Mouse (Mus musculus): ENCODE results near the gene Htr2c. TPM values are rescaled to one million over a fixed set of nuclear protein-coding genes. Genes with fewer than 3 reads are reported as not detected.

Htr2c gene
- polyA plus RNA-seq (2012; rRNA removed), result not detected in 2 replicates

DNA sequence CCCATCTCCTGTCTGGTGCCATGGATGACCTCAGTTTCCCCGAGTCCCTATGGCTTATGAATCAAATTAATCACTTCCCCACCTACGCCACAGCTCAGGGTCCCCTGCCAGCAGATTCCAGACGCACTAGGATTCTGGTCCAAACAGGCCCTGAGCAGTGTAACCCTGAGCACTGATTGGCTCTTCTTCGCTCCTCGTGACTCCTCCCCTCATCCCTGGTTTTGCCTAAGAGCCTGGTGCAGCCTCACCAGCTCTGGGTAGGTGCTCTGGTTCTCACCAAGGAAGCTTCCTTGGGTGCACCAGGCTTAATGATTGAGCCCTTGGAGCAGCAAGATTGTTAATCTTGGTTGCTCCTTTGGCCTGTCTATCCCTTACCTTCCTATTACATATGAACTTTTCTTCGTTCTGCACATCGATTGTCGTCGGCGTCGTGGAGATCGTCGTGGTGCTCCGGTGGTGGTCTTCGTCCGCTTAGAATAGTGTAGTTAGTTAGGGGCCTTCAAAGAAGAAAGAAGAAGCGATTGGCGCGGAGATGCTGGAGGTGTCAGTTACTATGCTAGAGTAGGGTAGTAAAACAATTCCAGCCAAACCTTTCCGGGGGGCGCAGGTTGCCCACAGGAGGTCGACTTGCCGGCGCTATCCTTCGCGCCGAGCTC, at the start of gene Htr2c:
Gene Htr2c (plus strand): TSS at position 256 of the 656 bp plus-strand sequence.
- TF ChIP-seq CTCF (IDR thresholded peaks at IDR 0.05; ENCODE audit: extremely low read depth, insufficient read length, insufficient replicate concordance, low read depth, low read length) (no peak), POLR2A (IDR thresholded peaks at IDR 0.05; ENCODE audit: low read depth, low read length) (no peak)
- H3K4me3 ChIP-seq (ENCODE audit: low read depth, low read length), result no peak within 1 kb of the TSS
- H3K4me1 ChIP-seq (ENCODE audit: control insufficient read depth, insufficient read depth, insufficient read length, low read length), result no peaks in the 10 kb centered on the region
- H3K27me3 ChIP-seq (ENCODE audit: control insufficient read depth, insufficient read depth, low read length), result no peaks in the 10 kb centered on the region
- 25% methylated on average over 27 of the region's 27 CpGs for WGBS
- H3K27ac ChIP-seq (ENCODE audit: insufficient read depth, low read depth, low read length), result no peak within 1 kb of the TSS
- H3K36me3 ChIP-seq (ENCODE audit: control insufficient read depth, insufficient read depth, low read length), result no peaks in the 10 kb centered on the region

DNA sequence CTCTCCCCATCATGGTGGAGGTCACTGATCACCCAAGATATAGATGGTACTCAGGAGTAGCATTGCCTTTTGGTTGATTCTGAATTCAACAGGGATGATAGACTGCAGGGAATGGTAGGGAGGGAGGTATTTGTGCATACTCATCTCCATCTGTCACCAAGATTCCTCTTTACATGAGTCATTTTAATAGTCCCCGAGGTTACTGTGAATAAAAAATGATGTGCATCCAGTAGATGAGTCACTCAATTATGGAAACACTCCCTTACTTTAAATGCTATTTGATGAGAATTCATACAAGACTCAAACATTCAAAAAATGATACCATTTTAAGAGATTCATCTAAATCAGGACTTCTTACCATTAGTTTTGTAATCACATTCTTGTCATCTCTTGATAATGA, 34.1 kb upstream of the Htr2c start:
- H3K4me1 ChIP-seq (ENCODE audit: control insufficient read depth, insufficient read depth, insufficient read length, low read length), result no peaks in the 10 kb centered on the region
- H3K36me3 ChIP-seq (ENCODE audit: control insufficient read depth, insufficient read depth, low read length), result no peaks in the 10 kb centered on the region
- 33% methylated on average over 1 of the region's 1 CpGs for WGBS
- H3K27ac ChIP-seq (ENCODE audit: insufficient read depth, low read depth, low read length), result no peak overlapping the region
- H3K4me3 ChIP-seq (ENCODE audit: low read depth, low read length), result no peak overlapping the region
- H3K27me3 ChIP-seq (ENCODE audit: control insufficient read depth, insufficient read depth, low read length), result no peaks in the 10 kb centered on the region
- TF ChIP-seq CTCF (IDR thresholded peaks at IDR 0.05; ENCODE audit: extremely low read depth, insufficient read length, insufficient replicate concordance, low read depth, low read length) (no peak), POLR2A (IDR thresholded peaks at IDR 0.05; ENCODE audit: low read depth, low read length) (no peak)

DNA sequence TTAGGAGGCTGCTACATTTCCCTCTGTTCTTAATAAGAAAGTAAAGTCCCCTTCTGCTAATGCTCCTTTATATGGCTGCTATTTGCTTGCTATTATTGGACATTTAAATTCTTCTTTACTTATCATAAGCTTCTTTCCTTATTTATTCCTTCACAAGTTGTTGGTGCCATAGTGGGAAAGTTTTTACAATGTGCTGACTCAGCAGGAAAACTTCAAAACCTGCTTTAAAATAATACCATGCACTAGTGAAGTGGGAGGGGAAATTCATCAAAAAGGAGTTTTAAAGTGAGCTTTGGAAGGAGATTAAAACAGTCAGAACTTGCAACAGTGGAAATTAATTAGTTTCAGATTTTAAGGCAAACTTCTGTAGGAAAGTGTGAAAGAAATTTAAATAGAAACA, 26.0 kb upstream of the Htr2c start:
- Histone ChIP-seq H3K27ac (ENCODE audit: insufficient read depth, low read depth, low read length) (no peak overlapping the region), H3K4me1 (ENCODE audit: control insufficient read depth, insufficient read depth, insufficient read length, low read length) (no peaks in the 10 kb centered on the region), H3K36me3 (ENCODE audit: control insufficient read depth, insufficient read depth, low read length) (no peaks in the 10 kb centered on the region), H3K27me3 (ENCODE audit: control insufficient read depth, insufficient read depth, low read length) (no peaks in the 10 kb centered on the region), H3K4me3 (ENCODE audit: low read depth, low read length) (no peak overlapping the region)
- TF ChIP-seq POLR2A (IDR thresholded peaks at IDR 0.05; ENCODE audit: low read depth, low read length) (no peak), CTCF (IDR thresholded peaks at IDR 0.05; ENCODE audit: extremely low read depth, insufficient read length, insufficient replicate concordance, low read depth, low read length) (no peak)

DNA sequence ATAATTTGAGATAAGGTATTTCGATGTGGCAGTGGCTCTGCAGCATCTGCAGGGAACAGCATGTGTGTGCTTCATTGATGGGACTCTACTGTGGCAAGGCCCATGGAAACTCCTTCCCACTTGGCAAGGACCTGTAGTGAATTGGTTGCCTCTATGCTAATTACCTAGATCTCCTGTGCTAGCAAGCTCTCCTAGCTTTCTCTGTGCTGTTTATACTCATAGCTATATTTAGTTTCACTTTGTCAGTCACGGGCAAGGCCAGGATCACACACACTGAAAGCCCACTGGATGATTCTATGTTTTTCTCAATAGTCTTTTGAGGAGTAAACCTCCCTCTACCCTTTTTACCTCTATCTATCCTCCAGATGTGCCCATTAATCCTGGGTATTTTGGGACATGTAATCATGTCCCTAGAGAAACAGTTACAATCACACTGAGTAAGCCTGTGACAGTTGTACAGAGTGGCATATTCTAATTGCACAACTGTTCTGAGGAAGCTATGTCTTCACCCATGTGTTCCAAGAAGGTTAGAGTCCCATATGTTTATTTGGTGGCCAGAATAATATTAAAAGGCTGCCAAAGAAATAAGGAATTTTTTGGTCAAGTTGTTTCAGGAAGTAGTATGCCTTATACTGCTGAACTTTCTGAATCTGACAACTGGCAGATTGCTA, 16.0 kb upstream of the Htr2c start:
- 62% methylated on average over 2 of the region's 2 CpGs for WGBS

DNA sequence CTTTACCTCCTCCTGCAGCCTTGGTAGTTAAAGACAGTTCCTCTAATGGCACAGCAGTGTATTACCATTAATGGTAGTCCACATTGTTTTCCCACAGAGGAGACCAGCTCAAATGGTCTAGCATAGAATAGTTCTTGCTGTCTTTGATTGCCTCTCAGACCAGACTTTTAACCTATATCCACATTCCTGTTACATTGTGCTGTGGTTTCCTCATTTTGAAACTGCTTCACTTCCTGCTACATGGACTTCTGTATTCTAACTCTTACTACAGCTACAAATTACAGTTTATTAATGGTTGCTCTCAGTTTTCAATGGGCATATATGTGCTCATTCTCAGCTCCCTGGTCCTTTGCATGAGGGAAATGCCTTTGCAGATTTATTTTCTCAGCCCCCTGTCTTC, 15.3 kb upstream of the Htr2c start:
- no peaks in the 10 kb centered on the region for H3K27me3 ChIP-seq (ENCODE audit: control insufficient read depth, insufficient read depth, low read length)
- no peak for TF ChIP-seq CTCF (IDR thresholded peaks at IDR 0.05; ENCODE audit: extremely low read depth, insufficient read length, insufficient replicate concordance, low read depth, low read length)
- TF ChIP-seq POLR2A (IDR thresholded peaks at IDR 0.05; ENCODE audit: low read depth, low read length), result no peak

More for the DNA sequence above, 16.0 kb upstream of the Htr2c start:
- H3K4me1 ChIP-seq (ENCODE audit: control insufficient read depth, insufficient read depth, insufficient read length, low read length), result no peaks in the 10 kb centered on the region
- no peak for TF ChIP-seq CTCF (IDR thresholded peaks at IDR 0.05; ENCODE audit: extremely low read depth, insufficient read length, insufficient replicate concordance, low read depth, low read length)
- H3K27me3 ChIP-seq (ENCODE audit: control insufficient read depth, insufficient read depth, low read length), result no peaks in the 10 kb centered on the region
- no peak overlapping the region for H3K4me3 ChIP-seq (ENCODE audit: low read depth, low read length)
- no peak overlapping the region for H3K27ac ChIP-seq (ENCODE audit: insufficient read depth, low read depth, low read length)
- no peaks in the 10 kb centered on the region for H3K36me3 ChIP-seq (ENCODE audit: control insufficient read depth, insufficient read depth, low read length)

DNA sequence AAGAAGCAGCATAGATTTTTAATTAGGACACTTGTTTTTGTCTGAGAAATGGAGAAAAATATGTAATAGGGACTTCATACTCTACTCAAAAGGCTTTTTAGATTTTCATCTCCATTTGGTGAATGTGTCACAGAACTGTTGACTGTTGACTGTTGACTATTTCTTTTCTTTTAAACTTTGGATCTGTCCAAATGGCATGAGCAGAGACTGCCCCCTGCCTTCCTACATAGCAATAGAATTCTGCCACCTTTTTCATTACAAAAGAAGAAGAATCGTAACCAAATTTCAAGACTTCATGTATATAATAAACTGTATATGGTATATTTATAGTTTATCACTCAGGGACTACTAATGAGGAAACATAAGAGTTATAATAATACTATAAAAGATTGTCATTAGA, 3.7 kb upstream of the Htr2c start:
- Histone ChIP-seq H3K27me3 (ENCODE audit: control insufficient read depth, insufficient read depth, low read length) (no peaks in the 10 kb centered on the region), H3K27ac (ENCODE audit: insufficient read depth, low read depth, low read length) (no peak overlapping the region), H3K36me3 (ENCODE audit: control insufficient read depth, insufficient read depth, low read length) (no peaks in the 10 kb centered on the region), H3K4me3 (ENCODE audit: low read depth, low read length) (no peak overlapping the region), H3K4me1 (ENCODE audit: control insufficient read depth, insufficient read depth, insufficient read length, low read length) (no peaks in the 10 kb centered on the region)
- TF ChIP-seq CTCF (IDR thresholded peaks at IDR 0.05; ENCODE audit: extremely low read depth, insufficient read length, insufficient replicate concordance, low read depth, low read length), result no peak
- TF ChIP-seq POLR2A (IDR thresholded peaks at IDR 0.05; ENCODE audit: low read depth, low read length), result no peak
- WGBS, result 79% methylated on average over 1 of the region's 1 CpGs

More for the DNA sequence above, 15.3 kb upstream of the Htr2c start:
- no peaks in the 10 kb centered on the region for H3K4me1 ChIP-seq (ENCODE audit: control insufficient read depth, insufficient read depth, insufficient read length, low read length)
- no peak overlapping the region for H3K4me3 ChIP-seq (ENCODE audit: low read depth, low read length)
- no peak overlapping the region for H3K27ac ChIP-seq (ENCODE audit: insufficient read depth, low read depth, low read length)
- H3K36me3 ChIP-seq (ENCODE audit: control insufficient read depth, insufficient read depth, low read length), result no peaks in the 10 kb centered on the region

DNA sequence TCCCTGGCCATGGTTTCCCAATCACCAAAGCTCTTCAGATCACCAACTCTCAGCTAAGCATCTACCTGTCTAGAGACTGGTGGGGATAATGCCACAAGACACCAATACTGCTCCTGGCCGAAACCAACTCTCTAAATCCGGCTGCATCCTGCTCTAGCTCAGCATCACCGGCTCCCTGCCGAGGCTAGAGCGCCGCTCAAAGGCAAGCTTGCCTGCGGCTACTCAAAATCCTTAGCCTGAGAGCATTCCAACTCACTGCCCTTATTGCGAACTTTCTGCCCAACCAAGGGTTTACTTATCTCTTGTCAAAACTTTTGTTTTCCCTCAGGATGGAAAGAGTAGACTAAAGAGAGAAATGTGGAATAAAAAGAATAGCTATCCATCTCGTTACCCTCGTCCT, 2.4 kb upstream of the Htr2c start:
- 20% methylated on average over 10 of the region's 10 CpGs for WGBS
- no peak overlapping the region for H3K27ac ChIP-seq (ENCODE audit: insufficient read depth, low read depth, low read length)
- H3K36me3 ChIP-seq (ENCODE audit: control insufficient read depth, insufficient read depth, low read length), result no peaks in the 10 kb centered on the region
- H3K4me1 ChIP-seq (ENCODE audit: control insufficient read depth, insufficient read depth, insufficient read length, low read length), result no peaks in the 10 kb centered on the region
- TF ChIP-seq POLR2A (IDR thresholded peaks at IDR 0.05; ENCODE audit: low read depth, low read length) (no peak), CTCF (IDR thresholded peaks at IDR 0.05; ENCODE audit: extremely low read depth, insufficient read length, insufficient replicate concordance, low read depth, low read length) (no peak)
- no peaks in the 10 kb centered on the region for H3K27me3 ChIP-seq (ENCODE audit: control insufficient read depth, insufficient read depth, low read length)
- H3K4me3 ChIP-seq (ENCODE audit: low read depth, low read length), result no peak overlapping the region

Measured in small intestine, adult 2 months (tissue).